Mouse (Mus musculus) adrenal gland, adult 8-10 months (tissue): ENCODE results near the gene Zfp773. TPM values are rescaled to one million over a fixed set of nuclear protein-coding genes. Genes with fewer than 3 reads are reported as not detected.
A peak's percentile ranks its signal among the peaks of the same experiment; 100 is the strongest.
"Not testable (repeated sequence)": the region's sequence is repeated elsewhere in the genome, so short reads cannot be mapped to it uniquely, and the experiment has no call there.

Source experiments
- DNase-seq: peaks from one replicate; pipeline ENCODE4 v3.0.0; 2022
- total RNA-seq, 4 experiments: library from RNA; stranded (reverse); gene quantifications; 2 replicates each; pipeline ENCODE4 v1.2.4; 2022

The Zfp773 gene
- 1 to 10 TPM in 3 of 4 experiments, under 1 TPM in 1; 0.98 to 1.2 (median 1.0) TPM for total RNA-seq

GRCm38 (mm10) chr7:7136379-7136866 is at the start of gene Zfp773:
Gene Zfp773 (minus strand): TSS chr7:7136755.
- peak; percentile 39 for DNase-seq

DNA sequence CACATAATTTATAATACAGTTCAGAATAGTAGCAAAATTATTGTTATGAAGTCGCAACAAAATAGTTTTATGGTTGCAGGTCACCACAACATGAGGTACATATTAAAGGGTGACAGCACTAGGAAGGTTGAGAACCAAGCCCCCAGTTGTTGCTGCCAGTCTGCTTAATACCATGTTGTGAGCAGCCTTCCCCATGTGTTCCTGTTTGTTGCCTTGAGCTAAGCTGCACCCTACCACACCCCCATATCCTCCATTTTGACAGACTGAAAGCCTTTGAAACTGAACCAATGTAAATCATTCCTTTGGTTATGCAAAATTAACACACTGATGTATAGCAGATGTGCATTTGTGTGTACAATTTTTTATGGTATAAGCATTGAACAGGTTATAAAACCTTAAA is 49.3 kb upstream of the Zfp773 start:
- no peak for DNase-seq

DNA sequence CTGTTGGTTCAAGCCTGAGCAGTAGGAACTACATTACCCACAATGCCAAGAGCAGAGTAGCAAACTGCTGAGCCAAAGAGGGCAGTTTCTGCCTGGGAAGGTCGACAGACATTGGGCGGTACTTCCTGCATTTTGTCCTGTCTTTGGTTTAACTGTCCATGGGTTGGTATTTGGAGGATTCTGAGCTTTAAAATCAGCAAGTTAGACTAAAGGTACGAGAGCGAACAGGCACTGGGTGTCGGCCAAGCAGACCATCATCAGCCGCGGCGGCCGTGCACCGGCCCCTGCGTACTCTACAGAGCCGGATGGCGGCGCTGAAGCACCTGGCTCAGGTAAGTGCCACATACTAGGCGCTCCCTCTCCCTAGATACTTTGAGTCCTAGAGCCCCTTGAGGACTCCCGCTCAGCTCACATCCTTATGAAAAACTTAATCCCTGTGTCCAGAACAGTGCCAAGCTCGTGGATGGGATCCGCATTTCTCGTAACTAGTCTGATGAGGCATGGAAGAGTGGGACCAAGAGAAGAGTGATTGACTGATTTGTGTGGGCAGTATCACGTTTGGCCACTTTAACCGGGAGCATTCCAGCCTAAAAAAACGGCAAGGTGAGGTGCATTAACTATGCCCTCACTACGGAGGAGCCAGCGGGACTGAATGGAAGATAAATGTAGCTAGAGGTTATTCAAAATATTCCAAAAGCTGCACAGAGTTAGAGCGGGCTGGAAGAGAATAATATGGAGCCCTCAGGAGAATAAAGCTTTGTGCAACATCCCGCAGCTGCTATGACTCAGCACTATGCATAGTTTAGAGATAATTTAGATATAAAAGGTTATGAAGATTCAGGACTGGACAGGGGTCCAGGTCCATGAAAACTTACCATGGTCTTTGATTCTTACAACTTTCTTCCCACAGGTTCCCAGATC is 34.9 kb upstream of the Zfp773 start, which contains the start of gene Zfp418:
Zfp418 (plus strand) TSS at position 104 of the 921 bp plus-strand sequence.
- DNase-seq = peak; percentile 60

GRCm38 (mm10) chr7:7145991-7146608 is 9.5 kb upstream of the Zfp773 start:
- no peak for DNase-seq

DNA sequence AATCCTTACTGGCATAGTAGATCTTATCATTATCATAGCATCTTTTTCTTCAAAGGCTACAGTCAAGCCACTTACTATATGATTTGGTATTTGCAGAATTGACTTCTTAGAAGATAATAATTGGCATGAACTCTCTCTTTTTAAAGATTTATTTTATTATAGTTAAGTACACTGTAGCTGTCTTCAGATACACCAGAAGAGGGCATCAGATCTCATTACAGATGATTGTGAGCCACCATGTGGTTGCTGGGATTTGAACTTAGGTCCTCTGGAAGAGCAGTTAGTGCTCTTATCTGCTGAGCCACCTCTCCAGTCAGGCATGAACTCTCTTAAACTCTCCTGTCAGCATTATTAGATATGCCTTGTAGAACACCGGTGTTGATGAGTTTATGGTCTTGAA is 7.7 kb upstream of the Zfp773 start:
- DNase-seq = no peak

DNA sequence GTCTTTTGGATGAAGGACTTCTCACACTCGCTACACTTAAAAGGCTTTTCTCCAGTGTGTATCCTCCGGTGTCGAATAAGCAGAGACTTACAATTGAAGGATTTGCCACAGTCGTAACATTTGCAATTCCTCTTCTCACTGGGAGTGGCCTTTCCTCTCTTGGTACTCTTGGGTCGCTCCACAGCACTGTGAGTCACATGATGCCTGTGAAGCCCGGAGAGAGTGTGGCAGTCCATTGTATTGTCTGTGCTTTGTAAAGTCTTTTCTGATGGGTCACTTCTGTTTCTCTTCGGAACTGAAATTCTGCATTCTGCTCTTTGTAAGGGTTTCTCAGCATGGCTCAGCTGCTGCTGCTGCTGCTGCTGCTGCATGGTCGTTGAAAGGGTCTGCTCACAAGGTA is 3.8 kb downstream of the Zfp773 start:
- DNase-seq = no peak

GRCm38 (mm10) chr7:7130491-7131124 is 5.9 kb downstream of the Zfp773 start:
- DNase-seq = not testable (repeated sequence)

DNA sequence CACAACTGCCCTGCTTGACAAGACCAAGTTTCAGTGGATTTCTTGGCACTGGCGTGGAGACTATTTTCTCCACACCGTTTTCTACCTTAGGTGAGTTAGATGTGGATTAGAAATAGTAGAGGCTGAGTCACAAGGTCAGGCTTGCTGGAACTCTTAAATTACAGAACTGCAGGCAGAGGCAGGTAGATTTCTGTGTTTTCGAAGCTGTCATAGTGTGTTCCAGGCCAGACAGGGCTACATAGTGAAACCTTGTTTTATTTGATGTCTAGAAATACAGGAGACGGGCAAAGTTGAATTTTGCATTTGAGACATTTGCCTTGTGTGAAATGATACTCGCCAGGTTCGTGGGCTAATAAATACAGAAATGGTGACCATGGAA is 15.0 kb downstream of the Zfp773 start:
- DNase-seq = no peak

GRCm38 (mm10) chr7:7120921-7121601 is 15.5 kb downstream of the Zfp773 start, which contains the start of gene Zfp954:
Gene Zfp954 (minus strand): TSS chr7:7121488.
- DNase-seq = peak; percentile 86

DNA sequence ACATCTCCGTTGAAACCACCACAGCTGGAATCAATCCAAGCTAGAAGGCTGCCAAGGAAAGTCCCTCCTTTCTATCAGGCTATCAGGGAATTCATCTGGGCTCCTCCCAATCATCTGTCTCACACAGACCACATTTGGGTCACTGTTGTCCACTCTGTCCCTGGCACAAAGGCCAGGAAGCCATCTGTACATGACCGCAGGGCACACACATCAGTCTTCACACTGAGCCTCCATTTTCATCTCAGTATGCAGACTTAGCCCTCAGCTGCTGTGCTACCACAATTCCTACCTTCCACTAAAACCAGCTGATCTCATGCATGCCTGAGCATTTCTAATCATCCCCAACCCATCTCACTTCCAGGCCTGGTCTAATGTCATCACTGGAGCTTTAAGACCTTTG is 18.1 kb downstream of the Zfp773 start:
- no peak for DNase-seq

- DNase-seq = no peak
Measured at GRCm38 (mm10) chr7:7108501-7108900, 28.1 kb downstream of the Zfp773 start.

Other genes with a start within 250 kb of the Zfp773 start
- not detected for gene Aurkc, start 141.5 kb downstream of the Zfp773 start, total RNA-seq
- 10 to 100 TPM; 12.6 to 15.3 (median 13.7) TPM for gene Zfp954, start 15.3 kb downstream of the Zfp773 start, total RNA-seq
- 1 to 10 TPM; 2.6 to 4.2 (median 3.3) TPM for gene Zfp418, start 34.6 kb upstream of the Zfp773 start, total RNA-seq
- 1 to 10 TPM; 4.1 to 7.7 (median 6.5) TPM for gene Zfp772, start 73.2 kb upstream of the Zfp773 start, total RNA-seq
- 1 to 10 TPM; 1.0 to 1.7 (median 1.4) TPM for gene Vmn2r29, start 110.6 kb upstream of the Zfp773 start, total RNA-seq
- gene Gm45844, start 141.5 kb upstream of the Zfp773 start, total RNA-seq = 1 to 10 TPM; 4.1 to 7.9 (median 5.3) TPM
- 10 to 100 TPM; 62.5 to 81.8 (median 73.6) TPM for gene Clcn4, start 164.1 kb upstream of the Zfp773 start, total RNA-seq
- under 1 TPM; 0.22 to 0.31 (median 0.26) TPM for gene Vmn2r30, start 200.9 kb upstream of the Zfp773 start, total RNA-seq
- gene Gm45783, start 237.8 kb upstream of the Zfp773 start, total RNA-seq = 1 to 10 TPM in 2 of 4 experiments, not detected in 2; 2.0 to 3.2 TPM